Mouse (Mus musculus) kidney, embryonic 15.5 days (tissue): Measurements from ENCODE around the gene Rchy1. TPM values are rescaled to one million over a fixed set of nuclear protein-coding genes. Genes with fewer than 3 reads are reported as not detected.
"Not testable (repeated sequence)": the region's sequence is repeated elsewhere in the genome, so short reads cannot be mapped to it uniquely, and the experiment has no call there.

ENCODE experiments used
- ATAC-seq: fragments of 200-750 bp; cut with Nextera tagmentation; replicated peaks from 2 replicates; pipeline ENCODE4 v1.8.0; 2017; ENCODE audit warnings: moderate TSS enrichment; ENCODE audit not compliant: low FRiP score
- H3K27ac ChIP-seq: fragments of 300-500 bp; sonication (generic); 2 replicates; pipeline ENCODE4 v1.5.1; 2015; ENCODE audit warnings: mild to moderate bottlenecking, inconsistent platforms
- H3K27me3 ChIP-seq: fragments of 300-500 bp; sonication (generic); 2 replicates; pipeline ENCODE4 v1.6.1; 2015; ENCODE audit warnings: inconsistent platforms
- H3K36me3 ChIP-seq: fragments of 300-500 bp; sonication (generic); 2 replicates; pipeline ENCODE4 v1.6.1; 2015; ENCODE audit warnings: inconsistent platforms
- H3K4me1 ChIP-seq: fragments of 300-500 bp; sonication (generic); 2 replicates; pipeline ENCODE4 v1.6.1; 2015; ENCODE audit warnings: inconsistent platforms
- H3K4me2 ChIP-seq: fragments of 300-500 bp; sonication (generic); 2 replicates; pipeline ENCODE4 v1.6.1; 2015; ENCODE audit warnings: moderate library complexity, mild to moderate bottlenecking, inconsistent platforms
- H3K4me3 ChIP-seq: fragments of 300-500 bp; sonication (generic); replicated peaks from 2 replicates; pipeline ENCODE4 v1.5.1; 2015; ENCODE audit warnings: mild to moderate bottlenecking, inconsistent platforms
- H3K9ac ChIP-seq: fragments of 300-500 bp; sonication (generic); 2 replicates; pipeline ENCODE4 v1.6.1; 2015; ENCODE audit warnings: mild to moderate bottlenecking, inconsistent platforms
- H3K9me3 ChIP-seq: fragments of 300-500 bp; sonication (generic); replicated peaks from 2 replicates; pipeline ENCODE4 v1.6.1; 2016; ENCODE audit warnings: inconsistent platforms
- WGBS: fragments of 180-500 bp; shearing (Covaris S2); methylation state at CpG from one replicate; pipeline ENCODE4 v1.1.7; 2015; ENCODE audit warnings: mixed read lengths; 5-methylcytosine and 5-hydroxymethylcytosine counted together
- polyA plus RNA-seq: library from polyadenylated mRNA; unstranded; fragments of >200 nt; fragmentation: Nextera tagmentation; extraction: Ambion mirVana; gene quantifications from 2 replicates; pipeline ENCODE4 v1.2.1, GENCODE M21; 2015

The Rchy1 gene
- polyA plus RNA-seq, 1 experiment from 2014 or later, result 81.7 TPM

GRCm38 (mm10) chr5:91956991-91957760 is 5.7 kb downstream of the Rchy1 start:
- no peaks in the 10 kb centered on the region for H3K9me3 ChIP-seq
- no peak overlapping the region for H3K9ac ChIP-seq
- H3K4me3 ChIP-seq, result no peak overlapping the region
- ATAC-seq, result no peak
- no peak overlapping the region for H3K4me2 ChIP-seq
- H3K36me3 ChIP-seq, result peaks cover 52% of the 10 kb centered on the region
- H3K4me1 ChIP-seq, result peaks cover 16% of the 10 kb centered on the region
- no peaks in the 10 kb centered on the region for H3K27me3 ChIP-seq
- H3K27ac ChIP-seq, result no peak overlapping the region
- WGBS, result 89% methylated on average over 3 of the region's 3 CpGs

GRCm38 (mm10) chr5:91951404-91951803 is 11.5 kb downstream of the Rchy1 start:
- Histone ChIP-seq H3K36me3 (peaks cover 80% of the 10 kb centered on the region), H3K4me3 (no peak overlapping the region), H3K4me1 (no peaks in the 10 kb centered on the region)

GRCm38 (mm10) chr5:91949441-91949840 is 13.4 kb downstream of the Rchy1 start:
- no peak overlapping the region for H3K9ac ChIP-seq
- WGBS, result 96% methylated on average over 7 of the region's 7 CpGs
- H3K4me2 ChIP-seq, result no peak overlapping the region
- H3K36me3 ChIP-seq, result peaks cover 75% of the 10 kb centered on the region
- no peak for ATAC-seq
- no peaks in the 10 kb centered on the region for H3K27me3 ChIP-seq
- no peaks in the 10 kb centered on the region for H3K9me3 ChIP-seq
- H3K4me1 ChIP-seq, result no peaks in the 10 kb centered on the region
- H3K4me3 ChIP-seq, result no peak overlapping the region
- H3K27ac ChIP-seq, result no peak overlapping the region

More at GRCm38 (mm10) chr5:91951404-91951803, 11.5 kb downstream of the Rchy1 start:
- H3K4me2 ChIP-seq, result no peak overlapping the region
- no peaks in the 10 kb centered on the region for H3K27me3 ChIP-seq
- no peak overlapping the region for H3K9ac ChIP-seq
- no peak overlapping the region for H3K27ac ChIP-seq
- no peak for ATAC-seq
- H3K9me3 ChIP-seq, result no peaks in the 10 kb centered on the region

- Histone ChIP-seq H3K4me2 (no peak overlapping the region), H3K9me3 (no peaks in the 10 kb centered on the region), H3K4me3 (no peak overlapping the region), H3K27me3 (no peaks in the 10 kb centered on the region), H3K36me3 (peaks cover 55% of the 10 kb centered on the region), H3K4me1 (no peaks in the 10 kb centered on the region), H3K27ac (no peak overlapping the region), H3K9ac (no peak overlapping the region)
- 97% methylated on average over 4 of the region's 4 CpGs for WGBS
- no peak for ATAC-seq
These were observed 15.9 kb downstream of the Rchy1 start for GRCm38 (mm10) chr5:91947008-91947407.

- H3K9me3 ChIP-seq, H3K4me3 ChIP-seq, H3K9ac ChIP-seq, H3K4me1 ChIP-seq, H3K4me2 ChIP-seq, ATAC-seq, H3K27me3 ChIP-seq, H3K27ac ChIP-seq: not testable (repeated sequence)
- peaks cover 43% of the 10 kb centered on the region for H3K36me3 ChIP-seq
- 68% methylated on average over 1 of the region's 1 CpGs for WGBS
These were observed 17.3 kb downstream of the Rchy1 start for GRCm38 (mm10) chr5:91945609-91946008.

GRCm38 (mm10) chr5:91913231-91913630 is 49.6 kb downstream of the Rchy1 start:
- Histone ChIP-seq H3K9ac (no peak overlapping the region), H3K4me3 (no peak overlapping the region), H3K27me3 (no peaks in the 10 kb centered on the region), H3K4me2 (no peak overlapping the region), H3K36me3 (no peaks in the 10 kb centered on the region), H3K9me3 (no peaks in the 10 kb centered on the region), H3K4me1 (no peaks in the 10 kb centered on the region), H3K27ac (no peak overlapping the region)
- WGBS, result 62% methylated on average over 2 of the region's 2 CpGs
- no peak for ATAC-seq

- no peaks in the 10 kb centered on the region for H3K27me3 ChIP-seq
- H3K4me3 ChIP-seq, result no peak overlapping the region
- ATAC-seq, result no peak
- no peak overlapping the region for H3K4me2 ChIP-seq
- H3K4me1 ChIP-seq, result no peaks in the 10 kb centered on the region
- 85% methylated on average over 13 of the region's 13 CpGs for WGBS
- no peak overlapping the region for H3K27ac ChIP-seq
- H3K9me3 ChIP-seq, result no peaks in the 10 kb centered on the region
- no peaks in the 10 kb centered on the region for H3K36me3 ChIP-seq
- H3K9ac ChIP-seq, result no peak overlapping the region
These were observed 51.3 kb downstream of the Rchy1 start for GRCm38 (mm10) chr5:91911384-91912106.

GRCm38 (mm10) chr5:91910616-91911015 is 52.3 kb downstream of the Rchy1 start:
- no peak overlapping the region for H3K9ac ChIP-seq
- no peak overlapping the region for H3K27ac ChIP-seq
- no peaks in the 10 kb centered on the region for H3K27me3 ChIP-seq
- no peaks in the 10 kb centered on the region for H3K36me3 ChIP-seq
- no peak for ATAC-seq
- no peak overlapping the region for H3K4me2 ChIP-seq
- 84% methylated on average over 4 of the region's 4 CpGs for WGBS
- no peaks in the 10 kb centered on the region for H3K4me1 ChIP-seq
- H3K4me3 ChIP-seq, result no peak overlapping the region
- H3K9me3 ChIP-seq, result no peaks in the 10 kb centered on the region

- no peak for ATAC-seq
- Histone ChIP-seq H3K9ac (no peak overlapping the region), H3K4me1 (no peaks in the 10 kb centered on the region), H3K4me2 (no peak overlapping the region), H3K36me3 (no peaks in the 10 kb centered on the region), H3K4me3 (no peak overlapping the region), H3K9me3 (no peaks in the 10 kb centered on the region), H3K27me3 (no peaks in the 10 kb centered on the region), H3K27ac (no peak overlapping the region)
- 51% methylated on average over 10 of the region's 10 CpGs for WGBS
These were observed 53.8 kb downstream of the Rchy1 start for GRCm38 (mm10) chr5:91909010-91909620.

Other genes with a start within 250 kb of the Rchy1 start
- gene Odaph, start 24.4 kb upstream of the Rchy1 start, polyA plus RNA-seq, result not detected in 2 replicates
- 1.1 and 1.8 TPM in 2 replicates for gene Cdkl2, start 80.8 kb upstream of the Rchy1 start, polyA plus RNA-seq
- 174 and 191 TPM in 2 replicates for gene G3bp2, start 120.7 kb upstream of the Rchy1 start, polyA plus RNA-seq
- 42.9 and 46.5 TPM in 2 replicates for gene Uso1, start 174.9 kb upstream of the Rchy1 start, polyA plus RNA-seq